Mouse (Mus musculus) retina, postnatal 7 days (tissue): Measurements from ENCODE around the gene Bdh1.

ENCODE experiments used
- DNase-seq: peaks from one replicate; pipeline ENCODE4 v3.0.0-alpha.2; 2012; ENCODE audit warnings: low read depth, low spot score

Gene Bdh1

DNA sequence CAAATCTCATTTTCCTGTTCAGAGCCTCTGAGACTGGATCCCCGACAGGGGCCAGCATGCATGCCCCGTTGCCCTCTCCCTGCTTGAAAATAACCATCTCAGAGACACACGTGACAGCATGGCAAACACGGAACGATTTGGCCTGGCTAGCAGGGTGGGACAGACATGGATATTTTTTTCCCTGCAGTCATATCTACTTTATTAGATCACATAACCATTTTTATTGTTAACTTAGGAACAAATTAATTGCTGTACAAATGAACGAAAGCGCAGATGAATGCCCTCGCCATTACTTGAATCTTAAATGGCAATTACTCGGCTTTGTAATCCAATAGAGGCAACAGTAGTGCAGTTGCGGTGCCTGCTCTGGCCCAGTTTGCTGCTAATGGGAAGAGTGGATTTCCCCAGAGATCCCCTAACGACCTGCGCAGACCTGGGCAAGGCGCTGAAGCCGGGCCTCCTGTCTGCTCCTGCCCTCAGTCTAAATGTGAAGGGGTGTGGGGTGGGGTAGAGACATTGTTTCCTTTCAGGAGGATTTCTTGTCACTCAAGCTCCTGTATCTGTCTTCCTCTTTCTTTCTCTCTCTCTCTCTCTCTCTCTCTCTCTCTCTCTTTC lies 79.8 kb downstream of the Bdh1 start:
- DNase-seq = no peak

DNA sequence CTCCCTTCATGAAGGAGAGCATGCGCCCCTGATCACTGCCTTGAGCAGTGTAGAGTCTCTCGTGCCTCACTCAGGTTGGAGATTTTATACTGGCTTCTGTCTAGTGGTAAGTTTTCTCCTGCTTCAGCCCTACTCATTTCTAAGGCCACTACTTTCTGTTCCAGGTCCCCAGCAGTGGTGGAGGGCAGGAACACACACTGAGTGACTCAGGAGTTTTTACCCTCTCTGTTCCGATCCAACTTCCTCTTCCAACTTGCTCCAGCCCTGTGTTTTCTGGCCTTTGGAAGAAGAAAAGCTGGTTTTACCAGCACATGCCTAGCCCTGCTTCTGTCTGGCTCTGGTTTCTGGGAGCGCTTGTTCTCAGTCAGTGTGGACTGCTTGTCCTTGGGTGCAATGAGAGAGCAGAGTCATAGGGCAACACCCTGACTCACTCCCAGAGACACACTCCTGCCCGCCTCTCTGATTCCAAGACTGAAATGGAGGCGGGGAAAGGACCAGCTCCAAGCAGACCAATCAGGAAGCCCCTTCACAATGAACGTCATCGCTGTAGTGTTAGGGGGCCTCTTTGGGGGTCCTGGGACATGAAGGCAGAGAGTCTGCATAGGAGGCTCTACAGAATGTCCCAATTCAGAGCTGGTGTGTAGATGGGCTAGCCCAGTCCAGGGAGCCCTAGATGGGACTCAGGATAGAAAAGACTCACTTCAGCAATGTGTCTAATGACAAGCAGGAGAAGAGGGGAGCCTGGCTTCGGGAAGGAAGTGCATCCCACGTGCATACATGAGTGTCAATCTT lies 84.8 kb downstream of the Bdh1 start:
- no peak for DNase-seq

DNA sequence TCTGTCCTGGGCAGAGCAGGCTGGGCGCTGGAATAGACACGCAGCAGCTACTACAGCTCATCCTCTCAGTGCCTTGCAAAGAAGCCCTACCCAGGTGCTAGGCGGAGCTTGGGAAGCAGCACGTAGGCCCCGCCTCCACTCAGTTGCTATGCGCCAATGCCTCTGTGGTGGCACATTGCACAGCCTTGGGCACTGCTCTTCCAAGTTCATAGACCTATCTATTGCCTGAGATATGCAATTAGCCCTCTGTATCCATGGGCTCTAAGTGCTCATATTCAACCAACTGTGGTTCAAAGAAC lies 85.3 kb downstream of the Bdh1 start:
- no peak for DNase-seq

DNA sequence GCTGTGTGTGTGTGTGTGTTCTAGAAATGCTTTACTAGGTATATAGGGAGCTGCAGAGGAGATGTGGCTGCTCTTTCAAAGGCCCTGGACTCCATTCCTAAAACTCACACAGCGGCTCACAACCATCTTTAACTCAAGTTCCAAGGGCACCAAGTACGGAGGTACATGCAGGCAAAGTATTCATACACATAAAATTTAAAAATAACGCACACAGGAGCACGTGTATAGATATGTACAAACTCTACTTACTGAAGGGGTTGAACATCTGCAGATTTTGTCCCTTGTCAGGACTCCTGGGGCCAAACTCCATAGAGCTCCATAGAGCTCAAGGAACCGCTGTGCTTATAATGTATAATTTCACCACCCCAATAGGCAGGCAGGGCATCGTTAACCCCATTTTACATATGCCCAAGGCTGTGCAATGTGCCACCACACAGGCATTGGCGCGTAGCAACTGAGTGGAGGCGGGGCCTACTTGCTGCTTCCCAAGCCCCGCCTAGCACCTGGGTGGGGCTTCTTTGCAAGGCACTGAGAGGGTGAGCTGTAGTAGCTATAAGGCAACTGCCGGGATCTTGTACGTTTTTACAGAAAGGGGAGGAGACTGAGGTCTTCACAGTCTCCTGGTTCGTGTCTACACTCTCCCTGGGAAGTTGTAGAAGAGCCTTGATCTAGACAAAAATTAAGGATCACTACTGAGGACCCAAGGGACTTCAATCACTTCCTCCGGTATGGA lies 85.9 kb downstream of the Bdh1 start:
- no peak for DNase-seq
